Mouse (Mus musculus) adrenal gland, postnatal 25 days (tissue): ENCODE data around the gene Vmn2r105. TPM values are rescaled to one million over a fixed set of nuclear protein-coding genes. Genes with fewer than 3 reads are reported as not detected.

Experiments used
- DNase-seq: peaks from one replicate; pipeline ENCODE4 v3.0.0; 2021; ENCODE audit warnings: mixed read lengths
- long read RNA-seq: library from polyadenylated mRNA; stranded (forward); transcript quantifications from one replicate; pipeline ENCODE4 v2.0.0, GENCODE M21; 2021
- total RNA-seq: library from RNA; stranded (reverse); gene quantifications from 2 replicates; pipeline ENCODE4 v1.2.3, GENCODE M21; 2021

Gene Vmn2r105
- not detected in 2 replicates for total RNA-seq
- long read RNA-seq: 0 reads

- no peak for DNase-seq
Measured at GRCm38 (mm10) chr17:20234952-20235351, at the start of gene Vmn2r105. TSS of gene Vmn2r105 (minus strand) at chr17:20235052.

DNA sequence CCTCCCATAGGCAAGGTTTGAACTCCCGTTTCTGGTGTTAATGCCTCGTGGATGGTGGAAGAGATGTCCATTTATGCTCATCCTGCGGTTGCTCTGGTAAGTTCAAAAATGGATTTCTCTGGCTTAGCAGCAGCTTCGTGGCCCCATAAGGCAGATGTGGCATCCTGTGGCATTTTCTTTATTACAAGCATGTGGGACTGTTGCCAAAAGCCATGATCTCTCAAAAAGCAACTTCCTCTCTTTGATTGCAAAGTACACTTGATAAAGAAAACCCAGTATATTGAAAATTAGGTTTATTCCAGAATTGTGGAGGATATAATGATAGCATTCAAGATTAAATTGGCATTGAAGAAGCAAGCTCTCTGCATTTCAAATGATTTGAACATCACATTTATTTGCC is 20.7 kb upstream of the Vmn2r105 start:
- DNase-seq: no peak

GRCm38 (mm10) chr17:20182997-20183396 is 51.9 kb downstream of the Vmn2r105 start, which contains the start of gene Fpr-rs6:
TSS of gene Fpr-rs6 (minus strand) at chr17:20183097.
- DNase-seq: no peak

Other genes starting within 250 kb of the Vmn2r105 start
- not detected in 2 replicates for gene Vmn2r104, start 186.7 kb downstream of the Vmn2r105 start, total RNA-seq
- gene Fpr-rs7, start 120.8 kb downstream of the Vmn2r105 start, total RNA-seq: not detected in 2 replicates
- gene Fpr-rs6, start 52.0 kb downstream of the Vmn2r105 start, total RNA-seq: not detected in 2 replicates
- gene Vmn2r106, start 50.5 kb upstream of the Vmn2r105 start, total RNA-seq: not detected in 2 replicates
- not detected in 2 replicates for gene Vmn2r107, start 110.2 kb upstream of the Vmn2r105 start, total RNA-seq
- not detected in 2 replicates for gene Vmn1r224, start 179.1 kb upstream of the Vmn2r105 start, total RNA-seq
- not detected in 2 replicates for gene Vmn2r108, start 246.3 kb upstream of the Vmn2r105 start, total RNA-seq